Mouse (Mus musculus) stomach, postnatal 0 days (tissue): ENCODE results near the gene Zfp266.

Experiments
- CTCF ChIP-seq: IDR thresholded peaks from 2 replicates; pipeline ENCODE4 v1.5.1; 2016; ENCODE audit warnings: antibody characterized with exemption, low read depth, mild to moderate bottlenecking, moderate library complexity
- EP300 ChIP-seq: optimal IDR thresholded peaks from 2 replicates; pipeline ENCODE3; 2016; ENCODE audit warnings: antibody characterized with exemption

GRCm38 (mm10) chr9:20519949-20520348 is 1.3 kb downstream of the Zfp266 start:
- TF ChIP-seq CTCF = no peak
- TF ChIP-seq EP300 = no peak
